Mouse (Mus musculus) heart, postnatal 4 days (tissue): ENCODE measurements around the gene Fto. TPM values are rescaled to one million over a fixed set of nuclear protein-coding genes. Genes with fewer than 3 reads are reported as not detected.
A peak's percentile ranks its signal among the peaks of the same experiment; 100 is the strongest.

Experiments
- DNase-seq: peaks from one replicate; pipeline ENCODE4 v3.0.0; 2021
- total RNA-seq, 2 experiments: library from RNA; stranded (reverse); gene quantifications; 2 replicates each; pipeline ENCODE4 v1.2.3; 2021

Gene Fto
- total RNA-seq, 2 experiments from 2014 or later, result 81.5 to 87.0 TPM

- no peak for DNase-seq
Measured at GRCm38 (mm10) chr8:91566503-91566869, 253.2 kb downstream of the Fto start.

GRCm38 (mm10) chr8:91569874-91570273 is 256.5 kb downstream of the Fto start:
- DNase-seq, result no peak

GRCm38 (mm10) chr8:91570809-91571208 is 257.5 kb downstream of the Fto start:
- no peak for DNase-seq

GRCm38 (mm10) chr8:91571978-91572377 is 258.7 kb downstream of the Fto start:
- DNase-seq, result no peak

- peak; percentile 35 for DNase-seq
Measured at GRCm38 (mm10) chr8:91572630-91573029, 259.3 kb downstream of the Fto start.

- DNase-seq, result no peak
Measured at GRCm38 (mm10) chr8:91575576-91575975, 262.3 kb downstream of the Fto start.

GRCm38 (mm10) chr8:91576086-91576917 is 263.0 kb downstream of the Fto start:
- DNase-seq, result no peak

- DNase-seq, result no peak
Measured at GRCm38 (mm10) chr8:91576918-91577241, 263.6 kb downstream of the Fto start.

- DNase-seq, result no peak
Measured at GRCm38 (mm10) chr8:91577605-91578004, 264.3 kb downstream of the Fto start.

- no peak for DNase-seq
Measured at GRCm38 (mm10) chr8:91584620-91585415, 271.5 kb downstream of the Fto start.

- DNase-seq, result no peak
Measured at GRCm38 (mm10) chr8:91592436-91593105, 279.2 kb downstream of the Fto start.

- DNase-seq, result no peak
Measured at GRCm38 (mm10) chr8:91593202-91593781, 280.0 kb downstream of the Fto start.

GRCm38 (mm10) chr8:91599349-91599837 is 286.1 kb downstream of the Fto start:
- DNase-seq, result no peak

GRCm38 (mm10) chr8:91603751-91604150 is 290.4 kb downstream of the Fto start:
- DNase-seq, result no peak

GRCm38 (mm10) chr8:91605901-91606300 is 292.6 kb downstream of the Fto start:
- no peak for DNase-seq

GRCm38 (mm10) chr8:91607091-91607490 is 293.8 kb downstream of the Fto start:
- peak; percentile 36 for DNase-seq

GRCm38 (mm10) chr8:91611191-91611590 is 297.9 kb downstream of the Fto start:
- no peak for DNase-seq

GRCm38 (mm10) chr8:91611723-91612362 is 298.5 kb downstream of the Fto start:
- no peak for DNase-seq

- no peak for DNase-seq
Measured at GRCm38 (mm10) chr8:91612387-91613130, 299.2 kb downstream of the Fto start.

GRCm38 (mm10) chr8:91613603-91614002 is 300.3 kb downstream of the Fto start:
- no peak for DNase-seq

GRCm38 (mm10) chr8:91615196-91615595 is 301.9 kb downstream of the Fto start:
- no peak for DNase-seq
